ENCODE assay signal across 8 mouse cellular contexts in genomic region chr13:84347181-84347913, GRCm38 (mm10).
DNase-seq lines count a peak whose midpoint lies in the region; ATAC-seq lines count a peak whose summit lies in the region.

No protein-coding gene starts in this region.

- no peaks in the 10 kb centered on the region for H3K9me3 ChIP-seq in heart, embryonic 10.5 days
- H3K9me3 ChIP-seq in forebrain, embryonic 13.5 days (replicated peaks): no peaks in the 10 kb centered on the region
- H3K9me3 ChIP-seq in kidney, embryonic 15.5 days (replicated peaks): no peaks in the 10 kb centered on the region
- H3K9me3 ChIP-seq in limb, embryonic 15.5 days: no peaks in the 10 kb centered on the region

- ATAC-seq in forebrain, embryonic 13.5 days: peak; percentile 32
- no peak for ATAC-seq in kidney, embryonic 15.5 days (replicated peaks; ENCODE audit: low FRiP score)
- no peak for ATAC-seq in limb, embryonic 15.5 days (ENCODE audit: insufficient number of reproducible peaks, low FRiP score, low TSS enrichment, low read depth)

- no peak overlapping the region for H3K27ac ChIP-seq in heart, embryonic 10.5 days
- H3K27ac ChIP-seq in forebrain, embryonic 13.5 days: peak overlapping the region; percentile 99
- H3K27ac ChIP-seq in kidney, embryonic 15.5 days: no peak overlapping the region
- H3K27ac ChIP-seq in limb, embryonic 15.5 days: no peak overlapping the region

- H3K9ac ChIP-seq in forebrain, embryonic 13.5 days: peak overlapping the region; percentile 92
- H3K9ac ChIP-seq in kidney, embryonic 15.5 days: no peak overlapping the region
- H3K9ac ChIP-seq in limb, embryonic 15.5 days: no peak overlapping the region

- intact Hi-C loops in heart, postnatal 14 days (cut with DNase I): loop anchor here (5.0 kb wide), 2 partner anchors 125 to 630 kb away; partner anchors contain the start of gene Tmem161b

- 0 out of 2 replicates have a peak, but pooled peaks cover 5% of the 10 kb centered on the region for H3K4me1 ChIP-seq in heart, embryonic 10.5 days
- H3K4me1 ChIP-seq in forebrain, embryonic 13.5 days: peaks cover 64% of the 10 kb centered on the region
- H3K4me1 ChIP-seq in kidney, embryonic 15.5 days: peaks cover 28% of the 10 kb centered on the region
- peaks cover 14% of the 10 kb centered on the region for H3K4me1 ChIP-seq in limb, embryonic 15.5 days

- WGBS in heart, embryonic 10.5 days: 2% methylated on average over 21 of the region's 21 CpGs
- WGBS in forebrain, embryonic 13.5 days: under 1% methylated on average over 21 of the region's 21 CpGs
- 1% methylated on average over 21 of the region's 21 CpGs for WGBS in kidney, embryonic 15.5 days
- 3% methylated on average over 21 of the region's 21 CpGs for WGBS in limb, embryonic 15.5 days

- H3K27me3 ChIP-seq in heart, embryonic 10.5 days (ENCODE audit: insufficient read depth, poor library complexity, severe bottlenecking): peaks cover 53% of the 10 kb centered on the region
- H3K27me3 ChIP-seq in forebrain, embryonic 13.5 days: no peaks in the 10 kb centered on the region
- peaks cover 64% of the 10 kb centered on the region for H3K27me3 ChIP-seq in kidney, embryonic 15.5 days
- peaks cover 39% of the 10 kb centered on the region for H3K27me3 ChIP-seq in limb, embryonic 15.5 days

- no peaks in the 10 kb centered on the region for H3K36me3 ChIP-seq in heart, embryonic 10.5 days
- H3K36me3 ChIP-seq in forebrain, embryonic 13.5 days (ENCODE audit: poor library complexity, severe bottlenecking): no peaks in the 10 kb centered on the region
- H3K36me3 ChIP-seq in kidney, embryonic 15.5 days: no peaks in the 10 kb centered on the region
- no peaks in the 10 kb centered on the region for H3K36me3 ChIP-seq in limb, embryonic 15.5 days

- peak overlapping the region; percentile 79 for H3K4me2 ChIP-seq in forebrain, embryonic 13.5 days
- H3K4me2 ChIP-seq in kidney, embryonic 15.5 days: peak overlapping the region; percentile 86
- H3K4me2 ChIP-seq in limb, embryonic 15.5 days: peak overlapping the region; percentile 80

- peak overlapping the region; percentile 65 for H3K4me3 ChIP-seq in heart, embryonic 10.5 days
- peak overlapping the region; percentile 53 for H3K4me3 ChIP-seq in forebrain, embryonic 13.5 days
- peak overlapping the region; percentile 49 for H3K4me3 ChIP-seq in kidney, embryonic 15.5 days (replicated peaks)
- H3K4me3 ChIP-seq in limb, embryonic 15.5 days: peak overlapping the region; percentile 48

- DNase-seq in heart, embryonic 10.5 days (ENCODE audit: low spot score): no peak
- DNase-seq in heart, postnatal 14 days: no peak
- peak; percentile 57 for DNase-seq in brain, embryonic 18.5 days (ENCODE audit: low read depth, low spot score)
- DNase-seq in right cerebral cortex, postnatal 36 days (ENCODE audit: low spot score in 2 of 2): peak; percentile 44 to 56
- DNase-seq in ovary, postnatal 36 days (ENCODE audit: low spot score): no peak

Comparison
In these comparisons a context has a peak if more than half of its experiments do, and no peak if none do; other contexts are left out.
1. DNase-seq: peak in brain, embryonic 18.5 days (single experiment) and right cerebral cortex, postnatal 36 days (2 of 2); none in heart, embryonic 10.5 days (single experiment), heart, postnatal 14 days (0 of 2) and ovary, postnatal 36 days (single experiment).
2. Peak in every context shown above with its lines, with median percentiles within 50 percentile points of each other: H3K4me3 ChIP-seq and H3K4me2 ChIP-seq.